Mouse (Mus musculus): ENCODE results near the gene Rpl31.
A peak's percentile ranks its signal among the peaks of the same experiment; 100 is the strongest.

The Rpl31 gene

DNA sequence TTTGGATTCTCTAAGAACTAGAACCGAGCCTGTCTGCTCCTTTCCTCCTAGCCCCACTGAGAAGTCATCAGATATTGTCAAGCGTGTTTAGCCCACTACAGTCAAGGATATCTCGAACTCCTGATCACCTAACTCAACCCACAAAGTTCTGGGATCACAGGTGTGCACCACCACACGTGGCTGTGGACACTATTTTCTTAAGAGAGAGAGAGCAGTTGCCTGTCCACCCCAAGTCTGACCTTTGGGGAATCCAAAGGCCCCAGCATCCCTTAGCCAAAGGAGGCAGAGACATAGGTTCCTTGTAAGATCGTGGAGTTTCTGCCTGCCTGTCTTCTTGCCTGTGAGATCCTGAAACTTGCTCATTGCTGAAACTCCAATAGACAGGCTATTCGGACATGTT lies 597 bp upstream of the Rpl31 start:
- DNase-seq (ENCODE audit: low read depth, low spot score), result no peak

DNA sequence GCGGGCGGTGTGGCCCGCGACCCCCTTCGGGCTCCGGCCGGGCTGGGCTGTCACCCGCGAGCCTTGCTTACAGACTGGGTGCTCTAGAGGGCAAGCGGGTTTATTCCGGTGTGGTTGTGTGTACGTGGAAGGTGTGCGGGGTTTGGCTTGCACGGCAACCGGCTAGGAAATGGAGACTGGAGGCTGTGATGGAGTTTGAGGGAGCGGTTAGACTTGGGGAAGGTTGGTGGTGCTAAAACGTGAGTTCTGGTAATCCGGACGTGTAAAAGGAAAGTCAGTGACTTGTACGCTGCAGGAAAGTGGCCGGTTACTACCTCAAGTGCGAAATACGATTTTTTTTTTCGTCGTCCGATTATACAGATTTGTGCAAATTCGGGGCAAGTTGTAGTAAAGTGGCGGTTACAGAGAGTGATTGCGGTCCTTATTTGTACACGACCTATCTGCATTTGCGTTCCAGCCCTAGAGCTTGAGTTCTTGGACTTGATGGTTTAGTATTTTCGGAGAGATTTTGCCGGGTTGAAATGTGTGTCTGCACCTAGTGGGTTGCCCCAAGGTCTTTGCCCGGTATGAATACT lies 712 bp downstream of the Rpl31 start:
- no peak for DNase-seq (ENCODE audit: low read depth, low spot score)

DNA sequence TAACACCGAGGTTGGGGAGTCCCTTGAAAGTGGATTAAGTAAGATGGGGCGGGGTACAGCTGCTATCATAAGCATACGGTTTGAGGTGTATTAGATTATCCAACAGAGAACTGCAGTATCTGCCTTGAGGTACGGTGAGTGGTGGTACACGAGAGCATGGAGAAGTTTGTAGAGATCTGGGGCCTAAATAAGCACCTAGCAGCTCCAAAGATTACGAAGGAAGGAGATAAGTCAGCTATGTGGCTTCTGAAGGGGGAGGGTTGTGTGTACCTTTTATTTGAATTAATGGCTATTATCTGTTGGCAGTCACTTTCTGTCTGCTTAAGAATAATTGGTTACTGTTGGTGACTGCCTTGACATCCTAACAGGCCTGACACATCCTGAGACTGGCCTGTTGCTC lies 2.8 kb downstream of the Rpl31 start:
- DNase-seq (ENCODE audit: low read depth, low spot score), result no peak

DNA sequence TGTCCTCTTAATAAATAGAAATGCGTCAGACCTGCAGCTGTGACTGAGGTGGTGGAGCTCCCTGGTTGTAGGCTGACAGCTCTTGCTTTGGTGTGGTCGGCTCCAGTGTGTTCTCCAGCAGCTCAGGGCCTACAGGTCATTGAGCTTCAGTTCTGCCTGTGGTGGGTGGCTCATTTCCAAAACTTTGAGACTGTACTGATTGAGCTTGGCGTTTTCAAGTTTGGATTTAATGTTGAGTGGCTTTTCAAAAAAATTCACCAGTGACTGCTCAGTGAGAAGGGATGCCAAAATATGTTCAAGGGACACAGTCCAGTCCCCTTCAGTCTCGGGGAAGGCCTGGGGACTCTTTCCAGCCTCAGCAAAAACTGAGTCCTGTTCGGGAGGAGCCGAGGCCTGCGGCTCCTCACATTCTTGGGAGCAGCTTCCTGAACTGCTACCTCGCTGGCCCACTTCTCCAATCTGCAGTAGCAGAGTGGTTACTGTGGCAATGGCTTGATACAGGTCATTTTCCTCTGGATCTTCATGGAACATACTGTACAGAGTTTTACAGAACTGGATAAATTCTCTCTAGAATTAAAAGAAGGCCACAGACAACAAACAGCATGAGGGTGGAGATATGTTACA lies 4.7 kb downstream of the Rpl31 start:
- DNase-seq (ENCODE audit: low read depth, low spot score), result no peak

DNA sequence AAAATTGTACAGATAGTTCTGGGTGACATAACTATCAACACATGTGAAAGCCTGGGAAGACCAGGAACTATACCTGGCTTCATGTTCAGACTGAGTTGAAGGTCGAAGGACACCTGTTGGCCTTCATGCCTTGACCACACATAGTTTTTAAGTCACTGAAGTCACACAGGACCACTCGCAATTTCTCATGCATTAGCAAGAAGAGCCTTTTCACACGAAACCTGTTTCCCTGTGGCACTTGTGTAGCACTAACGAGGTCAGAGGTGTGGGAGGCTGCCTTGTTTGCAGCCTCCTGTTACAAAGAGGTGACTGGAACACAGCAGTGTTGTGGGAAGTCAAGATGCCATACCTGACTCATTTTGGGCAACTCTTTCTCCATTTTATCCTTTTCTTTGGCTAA lies 5.7 kb downstream of the Rpl31 start:
- DNase-seq (ENCODE audit: low read depth, low spot score), result no peak

DNA sequence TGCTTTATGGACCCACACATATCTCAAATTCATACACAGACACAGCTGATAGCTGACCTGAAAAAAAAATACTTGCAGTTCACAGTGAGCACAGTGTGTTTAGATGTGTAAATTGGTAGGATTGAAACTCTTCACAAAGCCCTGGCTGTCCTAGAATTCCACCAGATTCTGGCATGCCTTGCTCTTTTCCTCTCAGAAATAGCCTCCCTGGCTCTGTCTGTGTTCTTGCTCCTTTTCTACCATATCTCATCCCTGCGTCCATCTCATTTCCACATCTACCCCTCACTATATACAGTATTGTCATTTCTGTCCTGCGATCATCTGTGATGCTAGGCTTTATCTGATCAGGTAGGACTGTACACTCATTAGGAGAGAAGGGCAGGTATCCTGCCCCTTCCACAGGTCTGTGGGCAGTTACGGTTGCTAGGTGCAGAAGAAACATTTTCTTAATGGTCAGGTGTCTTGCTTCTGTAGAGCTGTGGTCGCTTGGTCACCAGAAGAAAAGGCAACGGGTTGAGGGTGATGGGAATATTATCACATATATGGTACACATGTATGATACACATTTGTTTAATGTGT lies 6.7 kb downstream of the Rpl31 start:
- DNase-seq (ENCODE audit: low read depth, low spot score), result no peak

DNA sequence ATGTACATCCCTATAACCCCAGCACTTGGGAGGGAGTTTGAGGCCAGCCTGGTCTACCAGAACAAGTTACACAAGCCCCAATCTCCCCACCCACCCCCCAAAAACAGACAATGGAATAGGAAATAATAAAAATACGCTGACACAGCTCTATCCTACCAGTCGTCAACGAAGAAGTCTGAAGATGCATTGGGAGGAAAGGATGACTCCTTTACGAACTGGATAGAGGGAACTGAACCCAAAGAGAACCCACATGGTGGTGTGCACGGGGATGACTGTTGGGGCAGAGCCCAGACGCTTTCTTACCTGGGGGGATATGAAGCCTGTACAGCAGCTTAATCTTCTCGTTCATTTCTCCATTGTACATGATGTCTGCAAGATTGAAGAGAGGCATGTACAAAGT lies 8.5 kb downstream of the Rpl31 start:
- DNase-seq (ENCODE audit: low read depth, low spot score), result no peak

DNA sequence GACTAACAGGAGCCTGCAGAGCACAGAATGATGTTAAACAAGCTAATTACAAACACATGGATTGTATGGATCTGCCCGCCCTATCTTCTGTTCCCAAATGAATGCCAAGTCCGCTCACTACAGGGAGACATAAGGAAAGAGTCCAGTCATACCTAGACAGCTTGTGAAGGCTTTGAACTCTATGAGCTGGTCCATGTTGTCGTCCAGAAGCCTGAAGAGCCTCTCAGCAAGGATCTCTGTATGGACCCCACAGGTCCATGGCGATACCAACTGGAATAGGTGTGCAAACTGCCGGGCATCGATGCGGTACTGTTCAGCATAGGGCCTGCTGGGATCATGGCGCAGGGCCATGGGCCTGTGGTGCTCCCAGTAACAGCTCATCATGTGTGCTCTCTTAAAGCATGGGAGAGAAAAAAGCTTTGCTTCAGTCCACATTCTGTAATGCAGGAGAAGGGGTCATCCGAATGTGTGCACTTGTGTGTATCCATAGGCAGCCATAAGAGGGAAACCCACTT lies 9.1 kb downstream of the Rpl31 start:
- no peak for DNase-seq (ENCODE audit: low read depth, low spot score)

DNA sequence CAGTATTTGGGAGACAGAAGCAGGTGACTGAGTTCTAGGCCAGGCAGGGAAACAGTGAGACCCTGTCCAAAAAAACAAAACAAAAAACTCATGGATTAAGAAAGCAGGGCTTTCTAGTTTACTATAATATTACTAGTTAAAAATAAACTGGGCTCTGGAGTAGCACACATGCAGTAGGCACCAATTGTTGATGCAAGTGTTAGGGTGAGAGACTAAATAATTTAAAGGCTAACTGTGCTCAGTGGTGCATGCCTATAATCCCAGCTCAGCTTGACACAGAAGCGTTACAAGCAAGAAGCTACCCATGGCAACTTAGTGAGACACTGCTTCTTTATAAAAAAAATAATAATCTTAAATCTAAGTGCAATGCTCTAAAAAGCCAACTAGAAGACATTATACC lies 10.9 kb downstream of the Rpl31 start:
- no peak for DNase-seq (ENCODE audit: low read depth, low spot score)

DNA sequence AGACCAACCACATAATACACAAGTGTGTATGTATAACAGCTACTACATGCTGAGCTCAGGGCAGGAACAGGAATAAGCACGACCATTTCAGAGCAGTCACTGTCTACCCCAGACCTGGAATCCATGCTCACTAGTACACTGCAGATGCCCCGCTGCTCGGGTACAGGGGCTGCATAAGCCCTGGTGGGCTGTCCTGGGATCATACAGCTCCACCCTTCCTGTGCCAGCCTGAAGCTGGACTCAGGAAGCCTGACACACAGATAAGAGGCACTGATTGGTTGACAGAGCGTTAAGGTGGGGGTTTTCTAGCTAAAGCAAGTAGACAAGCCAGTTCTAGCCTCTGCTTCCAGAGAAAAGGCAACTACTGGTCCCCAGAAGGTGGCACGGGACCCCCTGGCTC lies 11.4 kb downstream of the Rpl31 start:
- DNase-seq (ENCODE audit: low read depth, low spot score), result no peak

DNA sequence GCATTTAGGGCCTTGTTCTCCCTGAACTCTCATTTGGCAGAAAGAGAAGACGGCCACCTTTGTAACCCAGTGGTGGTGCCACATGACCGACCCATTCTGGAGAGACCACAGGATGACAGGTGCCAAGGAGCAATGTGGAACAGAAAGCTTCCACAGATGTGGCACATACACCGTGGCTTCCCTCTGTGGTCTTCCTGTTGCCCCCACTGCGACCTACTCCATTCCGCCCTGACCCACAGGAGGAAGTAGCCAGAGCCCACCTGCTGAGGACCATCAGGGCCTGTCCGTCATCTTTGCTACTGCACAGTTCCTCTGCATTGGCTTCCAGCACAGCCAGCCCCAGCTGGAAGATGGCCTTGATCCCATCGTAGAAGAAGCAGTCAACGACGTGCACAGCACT lies 13.4 kb downstream of the Rpl31 start:
- no peak for DNase-seq (ENCODE audit: low read depth, low spot score)

DNA sequence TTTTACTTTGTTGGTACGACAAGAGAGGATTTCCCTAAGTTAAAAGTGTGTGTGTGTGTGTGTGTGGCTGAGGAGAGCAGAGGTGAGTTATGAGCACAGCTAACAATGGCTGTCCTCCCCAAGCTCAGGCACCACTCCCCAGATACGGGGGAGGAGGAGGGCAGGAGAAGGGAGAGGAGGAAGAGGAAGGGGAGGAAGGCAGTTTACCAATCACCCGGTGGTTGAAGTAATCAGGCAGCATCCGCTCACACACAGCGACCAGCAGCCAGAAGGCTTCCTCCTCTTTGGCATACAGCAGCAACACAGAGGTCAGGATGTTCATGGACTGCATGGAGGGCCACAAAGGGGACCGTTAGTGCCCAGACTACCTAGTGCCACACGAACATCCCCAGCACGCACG lies 17.3 kb downstream of the Rpl31 start:
- no peak for DNase-seq (ENCODE audit: low read depth, low spot score)

DNA sequence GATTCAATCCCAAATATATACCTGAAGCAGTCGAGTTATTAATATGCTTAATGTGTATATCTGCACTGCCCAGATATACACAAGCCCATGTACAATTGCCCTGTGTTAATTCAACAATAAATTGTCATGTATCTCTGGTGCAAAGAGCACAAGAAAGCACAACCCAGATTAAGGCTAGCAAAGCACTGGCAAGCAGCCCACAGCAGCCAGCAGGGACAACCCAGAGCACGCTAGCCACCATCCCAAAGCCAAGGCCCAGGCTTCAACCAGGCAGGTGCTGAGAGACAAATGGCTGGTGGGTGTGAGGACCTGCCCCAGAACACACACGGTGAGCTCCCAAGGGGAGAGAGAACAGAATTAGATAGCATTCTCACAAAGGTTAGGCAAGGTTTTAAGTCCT lies 18.8 kb downstream of the Rpl31 start:
- DNase-seq (ENCODE audit: low read depth, low spot score), result no peak

DNA sequence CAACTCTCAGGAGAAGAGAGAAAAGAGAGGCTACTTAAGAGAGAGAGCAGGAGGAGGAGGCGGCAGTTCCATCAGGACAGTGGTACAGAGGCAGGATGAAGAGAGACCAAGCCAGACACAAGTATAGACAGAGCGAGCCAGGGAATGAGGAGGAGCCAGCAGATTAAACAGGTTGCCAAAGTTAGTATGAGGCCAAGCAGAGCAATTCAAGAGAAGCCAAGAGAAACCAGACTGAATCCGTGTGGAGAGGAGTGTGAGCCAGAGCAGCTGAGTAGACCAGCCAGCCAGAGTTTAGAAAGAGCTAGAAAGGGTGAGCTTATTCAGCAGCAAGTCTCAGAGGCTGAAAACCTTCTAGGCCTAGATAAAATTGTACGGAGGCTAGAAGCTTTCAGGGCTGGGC lies 19.9 kb downstream of the Rpl31 start:
- DNase-seq (ENCODE audit: low read depth, low spot score), result no peak

DNA sequence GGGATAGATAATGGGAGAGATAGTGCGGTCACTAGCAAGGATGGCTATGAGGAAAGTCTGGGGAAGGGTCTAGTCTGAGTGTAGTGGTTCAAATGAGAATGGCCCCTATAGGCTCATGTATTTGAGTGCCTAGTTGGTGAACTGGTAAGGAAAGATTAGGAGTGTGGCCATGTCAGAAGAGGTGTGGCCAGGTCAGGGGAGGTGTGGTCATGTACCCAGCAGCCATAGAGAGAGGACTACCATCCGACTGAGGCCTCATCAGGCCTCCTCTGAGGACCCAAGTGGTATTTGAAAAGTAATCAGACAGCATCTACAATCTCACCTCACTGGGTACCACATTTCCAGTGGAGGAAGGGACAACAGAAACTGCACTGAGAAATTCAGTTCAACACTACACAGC lies 20.5 kb downstream of the Rpl31 start:
- no peak for DNase-seq (ENCODE audit: low read depth, low spot score)

DNA sequence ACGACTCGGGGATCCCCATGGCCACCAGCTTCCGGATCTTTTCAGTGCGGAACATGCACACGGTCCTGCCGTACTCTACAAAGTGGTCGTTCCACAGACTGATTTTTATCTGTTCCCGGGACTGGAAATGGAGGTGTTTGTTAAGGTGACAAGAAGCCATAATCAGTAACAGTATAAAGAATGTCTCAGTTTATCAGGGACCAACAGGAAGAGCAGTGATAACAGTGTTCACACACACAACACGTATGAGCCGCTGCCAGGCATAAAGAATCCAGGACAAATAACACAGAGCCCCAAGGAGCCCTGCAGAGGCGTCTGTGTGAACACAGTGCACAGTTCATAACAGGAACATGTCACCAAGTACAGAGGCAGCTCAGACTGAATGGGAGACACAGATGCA lies 21.7 kb downstream of the Rpl31 start:
- DNase-seq (ENCODE audit: low read depth, low spot score), result no peak

DNA sequence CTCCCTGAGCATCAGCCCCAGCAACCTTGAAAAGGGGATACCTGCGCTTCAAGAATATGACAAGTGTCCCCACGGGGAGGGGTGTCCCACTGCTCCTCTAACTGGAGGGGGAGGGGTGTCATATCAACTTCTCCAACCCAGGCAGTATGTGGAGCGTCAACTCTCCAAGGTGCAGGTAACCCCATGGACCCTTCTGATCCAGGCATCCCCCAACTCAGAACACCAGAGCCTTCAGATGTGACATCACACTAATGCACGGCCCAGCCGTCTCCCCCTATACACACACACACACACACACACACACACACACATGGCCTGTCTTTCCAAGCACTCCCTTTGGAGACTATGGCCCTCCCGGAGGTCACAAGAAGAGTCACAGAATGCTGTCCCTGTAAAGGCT lies 24.0 kb downstream of the Rpl31 start:
- DNase-seq (ENCODE audit: low read depth, low spot score), result no peak

DNA sequence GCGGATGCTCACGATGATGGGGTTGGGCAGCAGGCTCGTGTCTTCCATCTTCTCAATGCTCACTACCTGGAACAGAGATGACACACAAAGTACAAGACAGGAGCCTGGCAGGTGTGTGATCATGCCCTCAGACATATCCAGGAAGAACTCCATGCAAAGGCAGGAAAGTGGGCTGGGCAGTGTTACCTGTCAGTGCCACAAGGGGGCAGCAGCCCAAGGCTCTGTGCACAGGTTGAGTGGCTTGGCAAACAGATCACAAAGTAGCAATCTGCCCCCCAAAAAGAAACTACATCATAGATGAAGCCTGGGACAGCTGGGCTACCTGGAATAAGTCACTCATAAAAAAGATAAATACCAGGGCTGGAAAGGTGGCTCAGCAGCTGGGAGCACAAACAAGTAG lies 24.5 kb downstream of the Rpl31 start:
- peak; percentile 64 for DNase-seq (ENCODE audit: low read depth, low spot score)

DNA sequence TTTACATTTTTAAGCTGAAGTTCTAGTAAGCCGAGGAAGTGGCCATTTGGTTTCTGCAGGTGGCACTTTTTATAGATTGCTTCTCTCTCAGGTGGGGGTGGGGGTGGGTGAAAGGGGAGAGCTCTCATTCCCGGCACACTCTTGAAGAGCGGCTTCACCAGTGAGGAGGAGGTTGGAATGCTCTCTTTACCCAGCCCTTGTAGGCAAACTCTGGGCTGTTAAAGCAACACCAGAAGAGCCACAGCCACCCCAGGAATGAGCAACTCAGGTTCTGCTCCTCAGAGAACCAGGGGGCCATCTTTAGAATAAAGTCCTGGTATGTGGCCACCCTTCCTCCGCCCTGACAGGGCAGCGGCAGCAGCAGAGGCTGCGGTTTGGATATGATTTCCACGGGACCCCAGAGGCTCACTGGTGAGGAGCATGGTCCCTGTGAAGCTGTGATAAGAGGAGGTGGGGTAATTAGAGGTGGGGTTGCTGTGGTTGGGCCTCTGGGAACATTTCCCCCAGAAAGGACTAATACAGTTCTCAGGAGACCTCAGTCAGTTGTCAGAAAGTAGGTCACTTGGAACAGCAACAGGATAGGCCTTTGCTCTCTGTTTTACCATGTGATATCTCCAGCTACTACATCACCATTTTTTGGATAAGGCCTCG lies 25.7 kb downstream of the Rpl31 start:
- DNase-seq (ENCODE audit: low read depth, low spot score), result no peak

DNA sequence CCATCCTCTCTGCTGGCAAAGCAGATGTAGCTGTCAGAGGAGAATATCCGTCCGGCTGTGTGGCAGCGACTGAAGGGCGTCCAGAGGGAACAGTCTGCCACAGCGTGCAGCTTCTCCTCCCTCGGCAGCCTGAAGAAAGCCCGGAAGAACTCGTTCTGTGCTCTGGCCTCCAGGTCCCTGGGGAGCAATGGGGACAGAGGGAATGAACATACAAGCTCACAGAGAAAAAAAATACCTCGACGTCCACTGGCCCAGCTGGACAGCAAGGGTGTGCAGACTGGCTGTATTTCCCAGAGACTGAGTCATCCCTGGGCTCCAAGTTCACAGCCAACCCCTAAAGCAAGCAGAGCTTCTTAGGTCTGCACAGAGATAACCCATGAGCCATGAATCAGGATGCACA lies 26.5 kb downstream of the Rpl31 start:
- no peak for DNase-seq (ENCODE audit: low read depth, low spot score)

DNA sequence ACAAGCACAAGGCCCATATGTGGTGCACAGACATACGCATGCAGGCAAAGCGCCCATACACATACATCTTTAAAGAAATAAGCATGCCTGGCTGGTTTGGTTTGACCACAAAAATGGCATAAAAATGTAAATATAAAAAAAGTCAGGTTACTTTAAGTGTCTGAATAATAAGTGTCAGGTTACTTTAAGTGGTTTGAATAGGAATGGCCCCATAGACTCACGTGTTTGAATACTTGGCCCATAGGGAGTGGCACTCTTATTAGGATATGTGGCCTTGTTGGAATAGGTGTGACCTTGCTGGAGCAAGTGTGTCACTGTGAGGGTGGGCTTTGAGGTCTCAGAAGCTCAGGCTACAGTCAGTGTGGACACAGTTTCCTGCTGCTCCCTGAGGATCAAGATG lies 27.0 kb downstream of the Rpl31 start:
- no peak for DNase-seq (ENCODE audit: low read depth, low spot score)

DNA sequence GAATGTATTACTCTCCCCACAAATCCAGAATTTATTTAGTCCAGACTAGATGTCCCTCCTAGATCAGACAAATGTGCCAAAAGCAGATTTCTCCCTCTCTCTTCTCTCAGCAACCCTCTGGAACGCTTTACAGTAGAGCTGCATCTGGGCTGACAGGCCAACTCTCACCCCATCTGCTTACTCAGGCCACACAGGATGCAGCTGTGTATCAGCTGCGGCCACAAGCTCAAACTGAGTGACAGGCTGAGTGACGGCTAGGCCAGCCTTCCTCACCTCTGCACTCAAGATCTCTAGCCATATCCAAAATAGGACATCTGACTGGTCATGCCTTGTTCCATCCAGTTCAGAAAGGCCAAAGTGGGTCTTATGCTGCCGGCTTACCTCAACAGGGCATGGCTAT lies 28.7 kb downstream of the Rpl31 start:
- peak; percentile 69 for DNase-seq (ENCODE audit: low read depth, low spot score)

DNA sequence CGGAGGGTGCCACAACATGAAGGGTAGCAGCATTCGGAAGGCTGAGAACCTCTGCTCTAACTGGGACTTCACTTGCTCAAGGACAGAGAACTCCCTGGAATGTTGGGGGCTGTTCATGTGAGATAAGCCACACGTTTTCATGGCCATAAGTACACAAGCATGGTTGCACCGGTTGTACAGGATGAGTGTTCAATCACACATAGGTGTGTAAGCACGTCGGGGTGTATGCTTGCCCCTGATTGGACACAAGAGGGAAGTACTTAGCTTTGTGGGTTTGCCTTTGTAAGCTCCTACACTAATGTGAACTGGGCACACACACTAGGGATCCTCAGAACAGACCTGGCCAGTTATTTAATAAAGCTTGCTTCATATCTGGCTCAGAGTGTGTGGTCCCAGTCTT lies 30.6 kb downstream of the Rpl31 start:
- no peak for DNase-seq (ENCODE audit: low read depth, low spot score)

All from A20 (cell line).